Mouse (Mus musculus) liver, adult 2 months (tissue): ENCODE results near the gene Unc45b.

Source experiments
- CTCF ChIP-seq: fragments of 200-500 bp; IDR thresholded peaks from 2 replicates; pipeline ENCODE4 v1.5.1; 2011; ENCODE audit warnings: low read depth, low read length, control low read depth
- POLR2A ChIP-seq: fragments of 200-500 bp; IDR thresholded peaks from 2 replicates; pipeline ENCODE4 v1.6.1; 2011; ENCODE audit warnings: low read length, control low read depth; ENCODE audit not compliant: insufficient read depth; ENCODE audit errors: extremely low read depth

DNA sequence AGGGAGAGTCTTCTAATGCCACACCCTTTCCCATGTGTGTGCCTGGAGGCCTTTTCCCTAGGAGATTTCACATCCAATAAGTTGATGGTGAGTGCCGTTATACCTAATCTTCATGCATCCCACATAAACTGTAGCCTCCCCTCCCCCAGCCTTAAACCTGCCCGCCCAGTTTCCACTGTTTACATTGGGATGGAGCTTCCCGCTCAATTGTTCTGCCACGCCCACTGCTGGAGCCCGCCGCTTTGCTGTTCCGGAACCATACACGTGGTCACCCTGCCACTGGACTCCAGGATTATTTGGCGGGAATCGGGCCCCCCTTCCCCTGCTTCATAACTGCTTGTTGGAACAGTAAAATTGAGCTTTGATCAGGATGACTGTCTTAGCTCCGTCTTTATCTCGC lies 79.0 kb downstream of the Unc45b start:
- TF ChIP-seq POLR2A (no peak), CTCF (no peak)
